Mouse (Mus musculus) neutrophil, adult 83 days (primary cell): ENCODE results near the gene Zfp879. TPM values are rescaled to one million over a fixed set of nuclear protein-coding genes. Genes with fewer than 3 reads are reported as not detected.

Experiments
- total RNA-seq, 2 experiments: library from RNA; stranded (reverse); gene quantifications; one replicate each; pipeline ENCODE4 v1.2.4; 2023

The Zfp879 gene
- total RNA-seq, result not detected

GRCm38 (mm10) chr11:50841023-50841735, at the start of gene Zfp879:
Gene Zfp879 (minus strand): TSS chr11:50841552.

GRCm38 (mm10) chr11:50887390-50888128, 46.2 kb upstream of the Zfp879 start, which contains the start of gene Zfp454:
Gene Zfp454 (minus strand): TSS chr11:50887651.

GRCm38 (mm10) chr11:50850177-50850735, 8.9 kb upstream of the Zfp879 start, which contains the start of gene Grm6:
Gene Grm6 (plus strand): TSS chr11:50850685.

GRCm38 (mm10) chr11:50827010-50827953, 14.1 kb downstream of the Zfp879 start, which contains the start of gene Zfp354c:
Gene Zfp354c (minus strand): TSS chr11:50827724.

Other genes starting within 250 kb of the Zfp879 start
- under 1 TPM; 0.62 to 0.81 TPM for gene Adamts2, start 239.5 kb downstream of the Zfp879 start, total RNA-seq
- under 1 TPM; 0.18 to 0.39 TPM for gene Zfp354c, start 13.8 kb downstream of the Zfp879 start, total RNA-seq
- gene Grm6, start 9.1 kb upstream of the Zfp879 start, total RNA-seq, result under 1 TPM; 0.64 to 0.90 TPM
- not detected for gene Zfp454, start 46.1 kb upstream of the Zfp879 start, total RNA-seq
- under 1 TPM in 1 of 2 experiments, not detected in 1; 0.53 TPM for gene Zfp2, start 74.6 kb upstream of the Zfp879 start, total RNA-seq
- under 1 TPM in 1 of 2 experiments, not detected in 1; 0.22 TPM for gene Zfp354b, start 90.1 kb upstream of the Zfp879 start, total RNA-seq
- not detected for gene 4933414I15Rik, start 102.2 kb upstream of the Zfp879 start, total RNA-seq
- gene Prop1, start 112.2 kb upstream of the Zfp879 start, total RNA-seq, result not detected
- not detected for gene Olfr1378, start 125.0 kb upstream of the Zfp879 start, total RNA-seq
- not detected for gene Olfr1377, start 140.4 kb upstream of the Zfp879 start, total RNA-seq
- not detected for gene Olfr51, start 162.0 kb upstream of the Zfp879 start, total RNA-seq
- not detected for gene Olfr54, start 172.7 kb upstream of the Zfp879 start, total RNA-seq
- not detected for gene Olfr1375, start 206.6 kb upstream of the Zfp879 start, total RNA-seq
- not detected for gene Zfp354a, start 217.7 kb upstream of the Zfp879 start, total RNA-seq